Mouse (Mus musculus): ENCODE measurements around the gene Gm21760. TPM values are rescaled to one million over a fixed set of nuclear protein-coding genes. Genes with fewer than 3 reads are reported as not detected.
"Not testable (repeated sequence)": the region's sequence is repeated elsewhere in the genome, so short reads cannot be mapped to it uniquely, and the experiment has no call there.

Gene Gm21760
- polyA plus RNA-seq (2016; fragmentation: Nextera tagmentation; extraction: Ambion mirVana): not detected in 2 replicates

GRCm38 (mm10) chrY:80133479-80133878 is at the start of gene Gm21760:
Gene Gm21760, plus strand, starts transcription at chrY:80133779.
- not testable (repeated sequence) for ATAC-seq (ENCODE audit: low FRiP score); H3K9ac ChIP-seq; H3K4me2 ChIP-seq (replicated peaks); H3K27me3 ChIP-seq; H3K9me3 ChIP-seq (replicated peaks); H3K27ac ChIP-seq; H3K36me3 ChIP-seq; H3K4me3 ChIP-seq; H3K4me1 ChIP-seq
- no CpG with 5 or more reads among the region's 6 CpGs for WGBS

Measured in hindbrain, embryonic 12.5 days (tissue).